Mouse (Mus musculus) megakaryocyte, embryonic 14.5 days (primary cell): ENCODE data around the gene Slc22a1. TPM values are rescaled to one million over a fixed set of nuclear protein-coding genes. Genes with fewer than 3 reads are reported as not detected.

ENCODE experiments used
- H3K27me3 ChIP-seq: replicated peaks from 2 replicates; pipeline ENCODE3; 2012; ENCODE audit warnings: inconsistent platforms
- H3K36me3 ChIP-seq: replicated peaks from 2 replicates; pipeline ENCODE3; 2012; ENCODE audit warnings: low read length, inconsistent platforms, mixed read lengths
- H3K4me1 ChIP-seq: 2 replicates; pipeline ENCODE4 v1.6.1; 2012; ENCODE audit warnings: inconsistent platforms
- H3K4me3 ChIP-seq: replicated peaks from 2 replicates; pipeline ENCODE3; 2012; ENCODE audit warnings: moderate library complexity, mild to moderate bottlenecking, inconsistent platforms
- H3K9me3 ChIP-seq: 2 replicates; pipeline ENCODE4 v1.6.1; 2012; ENCODE audit warnings: inconsistent platforms
- FLI1 ChIP-seq: IDR thresholded peaks from 2 replicates; pipeline ENCODE4 v1.6.1; 2012; ENCODE audit warnings: low read length, inconsistent platforms, mixed read lengths
- GATA1 ChIP-seq: IDR thresholded peaks from 3 replicates; pipeline ENCODE4 v1.6.1; 2012; ENCODE audit warnings: mixed read lengths, low read length, inconsistent platforms, borderline replicate concordance
- polyA plus RNA-seq: library from polyadenylated mRNA; stranded (reverse); fragments of >175 nt; gene quantifications from 2 replicates; pipeline ENCODE4 v1.2.3, GENCODE M21; 2012; ENCODE audit warnings: low replicate concordance; ENCODE audit not compliant: insufficient read depth

The Slc22a1 gene
- polyA plus RNA-seq, 1 experiment, result not detected

- peaks cover 5% of the 10 kb centered on the region for H3K36me3 ChIP-seq
- TF ChIP-seq GATA1 (no peak), FLI1 (no peak)
These were observed 37.4 kb upstream of the Slc22a1 start for GRCm38 (mm10) chr17:12712993-12713392.

GRCm38 (mm10) chr17:12712191-12712590 is 36.6 kb upstream of the Slc22a1 start:
- peaks cover 56% of the 10 kb centered on the region for H3K4me1 ChIP-seq
- H3K9me3 ChIP-seq, result no peaks in the 10 kb centered on the region
- TF ChIP-seq FLI1 (no peak), GATA1 (no peak)
- peaks cover 73% of the 10 kb centered on the region for H3K27me3 ChIP-seq
- H3K36me3 ChIP-seq, result peaks cover 5% of the 10 kb centered on the region
- no peak overlapping the region for H3K4me3 ChIP-seq

More at GRCm38 (mm10) chr17:12712993-12713392, 37.4 kb upstream of the Slc22a1 start:
- Histone ChIP-seq H3K4me3 (no peak overlapping the region), H3K9me3 (no peaks in the 10 kb centered on the region), H3K27me3 (peaks cover 73% of the 10 kb centered on the region), H3K4me1 (peaks cover 63% of the 10 kb centered on the region)

GRCm38 (mm10) chr17:12710976-12711375 is 35.3 kb upstream of the Slc22a1 start:
- TF ChIP-seq GATA1 (no peak), FLI1 (no peak)
- Histone ChIP-seq H3K27me3 (peaks cover 68% of the 10 kb centered on the region), H3K9me3 (no peaks in the 10 kb centered on the region), H3K4me3 (no peak overlapping the region), H3K36me3 (peaks cover 5% of the 10 kb centered on the region), H3K4me1 (peaks cover 47% of the 10 kb centered on the region)

- H3K9me3 ChIP-seq, result no peaks in the 10 kb centered on the region
- no peak overlapping the region for H3K4me3 ChIP-seq
- H3K4me1 ChIP-seq, result peaks cover 47% of the 10 kb centered on the region
- H3K27me3 ChIP-seq, result peaks cover 63% of the 10 kb centered on the region
- TF ChIP-seq GATA1 (no peak), FLI1 (no peak)
- H3K36me3 ChIP-seq, result peaks cover 5% of the 10 kb centered on the region
These were observed 34.6 kb upstream of the Slc22a1 start for GRCm38 (mm10) chr17:12710050-12710780.

- peaks cover 64% of the 10 kb centered on the region for H3K27me3 ChIP-seq
- TF ChIP-seq GATA1, result no peak
- TF ChIP-seq FLI1, result no peak
- H3K4me1 ChIP-seq, result peaks cover 42% of the 10 kb centered on the region
- peaks cover 7% of the 10 kb centered on the region for H3K36me3 ChIP-seq
- H3K9me3 ChIP-seq, result no peaks in the 10 kb centered on the region
- H3K4me3 ChIP-seq, result no peak overlapping the region
These were observed 32.8 kb upstream of the Slc22a1 start for GRCm38 (mm10) chr17:12708398-12708797.

- Histone ChIP-seq H3K9me3 (no peaks in the 10 kb centered on the region), H3K36me3 (peaks cover 5% of the 10 kb centered on the region), H3K27me3 (peaks cover 65% of the 10 kb centered on the region), H3K4me1 (peaks cover 29% of the 10 kb centered on the region), H3K4me3 (no peak overlapping the region)
- TF ChIP-seq FLI1, result no peak
- TF ChIP-seq GATA1, result no peak
These were observed 31.0 kb upstream of the Slc22a1 start for GRCm38 (mm10) chr17:12706590-12707049.

GRCm38 (mm10) chr17:12702901-12703300 is 27.3 kb upstream of the Slc22a1 start:
- Histone ChIP-seq H3K4me1 (peaks cover 11% of the 10 kb centered on the region), H3K27me3 (peaks cover 64% of the 10 kb centered on the region), H3K4me3 (no peak overlapping the region), H3K36me3 (peaks cover 20% of the 10 kb centered on the region), H3K9me3 (no peaks in the 10 kb centered on the region)
- TF ChIP-seq FLI1 (no peak), GATA1 (no peak)

- Histone ChIP-seq H3K36me3 (peaks cover 33% of the 10 kb centered on the region), H3K4me1 (peaks cover 11% of the 10 kb centered on the region), H3K9me3 (no peaks in the 10 kb centered on the region), H3K4me3 (peak overlapping the region; percentile 21), H3K27me3 (peaks cover 59% of the 10 kb centered on the region)
- TF ChIP-seq FLI1 (no peak), GATA1 (no peak)
These were observed 24.7 kb upstream of the Slc22a1 start for GRCm38 (mm10) chr17:12700373-12700772.

GRCm38 (mm10) chr17:12691899-12692298 is 16.3 kb upstream of the Slc22a1 start:
- Histone ChIP-seq H3K4me1 (peaks cover 3% of the 10 kb centered on the region), H3K36me3 (peaks cover 46% of the 10 kb centered on the region), H3K27me3 (peaks cover 53% of the 10 kb centered on the region), H3K9me3 (no peaks in the 10 kb centered on the region), H3K4me3 (no peak overlapping the region)
- TF ChIP-seq GATA1, result no peak
- no peak for TF ChIP-seq FLI1

- TF ChIP-seq FLI1, result no peak
- TF ChIP-seq GATA1, result no peak
- H3K27me3 ChIP-seq, result peaks cover 62% of the 10 kb centered on the region
- H3K36me3 ChIP-seq, result peaks cover 44% of the 10 kb centered on the region
These were observed 13.9 kb upstream of the Slc22a1 start for GRCm38 (mm10) chr17:12689537-12689936.

More at GRCm38 (mm10) chr17:12689537-12689936, 13.9 kb upstream of the Slc22a1 start:
- Histone ChIP-seq H3K4me1 (peaks cover 10% of the 10 kb centered on the region), H3K4me3 (no peak overlapping the region), H3K9me3 (no peaks in the 10 kb centered on the region)
